Comparison of ENCODE assay signal across 11 mouse cellular contexts in the genomic region with DNA sequence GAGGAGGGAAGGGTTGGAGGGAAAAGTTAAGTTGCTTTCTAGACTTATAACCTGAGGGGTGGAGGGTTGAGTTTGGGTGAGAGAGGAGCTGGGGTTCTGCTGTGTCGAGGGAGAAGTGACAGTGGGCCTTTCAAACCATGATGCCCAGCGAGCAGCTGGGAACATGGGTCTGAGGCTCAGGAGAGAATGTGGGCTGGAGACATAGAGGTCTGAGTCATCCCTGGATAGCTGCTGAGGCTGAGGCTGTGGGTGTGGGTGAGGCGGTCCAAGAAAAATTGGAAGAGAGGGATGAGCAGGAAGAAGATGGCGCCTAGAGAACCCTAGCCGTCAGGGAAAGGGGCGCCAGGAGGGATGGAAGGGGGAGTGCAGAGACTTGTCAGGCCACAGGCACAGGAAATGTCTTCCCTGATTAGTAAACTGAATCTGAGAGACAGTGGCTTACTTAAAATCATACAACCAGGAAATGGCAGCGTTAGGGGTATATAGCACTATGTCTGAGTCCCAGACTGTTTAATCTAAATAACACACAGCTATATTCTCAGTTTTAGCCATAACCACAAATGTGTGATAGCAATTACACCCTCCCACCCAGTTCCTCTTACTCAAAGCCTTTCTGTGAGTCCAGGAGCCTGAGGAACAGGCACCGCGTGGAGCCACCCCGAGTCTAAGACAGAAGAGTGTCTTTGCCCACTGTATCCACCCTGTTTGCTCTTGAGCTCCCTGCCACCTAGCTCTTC. TPM values are rescaled to one million over a fixed set of nuclear protein-coding genes. Genes with fewer than 3 reads are reported as not detected.
DNase-seq lines count a peak whose midpoint lies in the region; ATAC-seq lines count a peak whose summit lies in the region.
"Had no signal": no experiment of that assay in that cellular context is flagged by ENCODE, and none has a peak within 500 bp of the region (broad histone marks: within the 10 kb centered on the region; RNA-seq: fewer than 3 reads in every experiment).

No protein-coding gene starts in this region.

- H3K4me1 ChIP-seq in forebrain, embryonic 12.5 days = peaks cover 27% of the 10 kb centered on the region
- H3K4me1 ChIP-seq in forebrain, embryonic 11.5 days (replicated peaks; ENCODE audit: control insufficient read depth, insufficient read depth, low read length) = peaks cover 3% of the 10 kb centered on the region; the same call in 1 of the 2 replicates
- peaks cover 34% of the 10 kb centered on the region for H3K4me1 ChIP-seq in midbrain, embryonic 15.5 days
- 0 out of 2 replicates have a peak, but pooled peaks cover 3% of the 10 kb centered on the region for H3K4me1 ChIP-seq in limb, embryonic 10.5 days

- ATAC-seq in forebrain, embryonic 12.5 days (ENCODE audit: low FRiP score) = no peak
- ATAC-seq in forebrain, embryonic 11.5 days (replicated peaks; ENCODE audit: low FRiP score) = no peak
- ATAC-seq in midbrain, embryonic 15.5 days (replicated peaks) = no peak
- ATAC-seq: lung, postnatal 0 days had no signal

- peaks cover 9% of the 10 kb centered on the region for H3K27me3 ChIP-seq in forebrain, embryonic 12.5 days
- H3K27me3 ChIP-seq in forebrain, embryonic 11.5 days (ENCODE audit: control insufficient read depth, insufficient read depth, low read length) = no peaks in the 10 kb centered on the region; the same call in 1 of the 2 replicates
- H3K27me3 ChIP-seq in midbrain, embryonic 15.5 days (replicated peaks) = no peaks in the 10 kb centered on the region
- H3K27me3 ChIP-seq in limb, embryonic 10.5 days (ENCODE audit: low read depth, poor library complexity, severe bottlenecking) = peaks cover 22% of the 10 kb centered on the region

- H3K4me2 ChIP-seq in forebrain, embryonic 12.5 days = peak overlapping the region; percentile 41; the same call in 1 of the 2 replicates
- no peak overlapping the region for H3K4me2 ChIP-seq in forebrain, embryonic 11.5 days (ENCODE audit: low read depth, low read length, severe bottlenecking)
- H3K4me2 ChIP-seq in midbrain, embryonic 15.5 days = peak overlapping the region; percentile 53

- peak overlapping the region; percentile 25; the same call in 1 of the 2 replicates for H3K27ac ChIP-seq in forebrain, embryonic 12.5 days
- H3K27ac ChIP-seq in forebrain, embryonic 11.5 days (ENCODE audit: low read depth, low read length) = no peak overlapping the region
- H3K27ac ChIP-seq in midbrain, embryonic 15.5 days = peak overlapping the region; percentile 75
- H3K27ac ChIP-seq in limb, embryonic 10.5 days = no peak overlapping the region
- H3K27ac ChIP-seq: embryonic facial prominence, embryonic 10.5 days had no signal

- no peak overlapping the region for H3K4me3 ChIP-seq in forebrain, embryonic 12.5 days (replicated peaks)
- no peak overlapping the region for H3K4me3 ChIP-seq in forebrain, embryonic 11.5 days (ENCODE audit: low read depth, low read length)
- peak overlapping the region; percentile 30; the same call in 1 of the 2 replicates for H3K4me3 ChIP-seq in midbrain, embryonic 15.5 days
- H3K4me3 ChIP-seq in limb, embryonic 10.5 days = no peak overlapping the region
- H3K4me3 ChIP-seq: embryonic facial prominence, embryonic 10.5 days had no signal

- no peaks in the 10 kb centered on the region for H3K9me3 ChIP-seq in forebrain, embryonic 12.5 days
- H3K9me3 ChIP-seq in forebrain, embryonic 11.5 days (ENCODE audit: control insufficient read depth, low read length) = no peaks in the 10 kb centered on the region
- H3K9me3 ChIP-seq in midbrain, embryonic 15.5 days = no peaks in the 10 kb centered on the region
- no peaks in the 10 kb centered on the region for H3K9me3 ChIP-seq in limb, embryonic 10.5 days (replicated peaks)
- H3K9me3 ChIP-seq: embryonic facial prominence, embryonic 10.5 days had no signal

- 84% methylated on average over 10 of the region's 10 CpGs for WGBS in forebrain, embryonic 12.5 days
- WGBS in forebrain, embryonic 11.5 days = 80% methylated on average over 10 of the region's 10 CpGs
- 81% methylated on average over 10 of the region's 10 CpGs for WGBS in midbrain, embryonic 15.5 days
- 83% methylated on average over 10 of the region's 10 CpGs for WGBS in limb, embryonic 10.5 days

- H3K9ac ChIP-seq in forebrain, embryonic 12.5 days = no peak overlapping the region
- H3K9ac ChIP-seq in forebrain, embryonic 11.5 days (ENCODE audit: low read length) = no peak overlapping the region
- H3K9ac ChIP-seq in midbrain, embryonic 15.5 days = no peak overlapping the region

- H3K36me3 ChIP-seq in forebrain, embryonic 12.5 days (replicated peaks) = no peaks in the 10 kb centered on the region
- H3K36me3 ChIP-seq in forebrain, embryonic 11.5 days (ENCODE audit: control insufficient read depth, insufficient read depth, low read length) = no peaks in the 10 kb centered on the region
- H3K36me3 ChIP-seq in midbrain, embryonic 15.5 days (replicated peaks) = no peaks in the 10 kb centered on the region
- H3K36me3 ChIP-seq in limb, embryonic 10.5 days = no peaks in the 10 kb centered on the region
- H3K36me3 ChIP-seq: embryonic facial prominence, embryonic 10.5 days had no signal

- DNase-seq in forebrain, embryonic 11.5 days (ENCODE audit: low spot score) = no peak
- DNase-seq in 3134 (ENCODE audit: extremely low read depth, insufficient read length, low spot score) = peak; percentile 43
- DNase-seq in frontal cortex, postnatal 25 days (ENCODE audit: low spot score in 2 of 2) = peak; percentile 26 to 47
- no peak for DNase-seq in cerebellum, adult 9-11 months
- DNase-seq in cerebellum, postnatal 10 days = no peak
- DNase-seq in limb, embryonic 10.5 days (ENCODE audit: low spot score) = no peak

RNA-seq across cellular contexts. Expression of a gene that starts 12.2 kb away (rescaled TPM):
- polyA plus RNA-seq in forebrain, embryonic 12.5 days (2016; fragmentation: Nextera tagmentation; extraction: Ambion mirVana) = 14.4 and 16.7 TPM in 2 replicates
- 8.3 and 9.6 TPM in 2 replicates for polyA plus RNA-seq in forebrain, embryonic 11.5 days (2014; fragmentation: Nextera tagmentation; extraction: Ambion mirVana)
- 58.0 and 61.8 TPM in 2 replicates for polyA plus RNA-seq in midbrain, embryonic 15.5 days (2015; fragmentation: Nextera tagmentation; extraction: Ambion mirVana)
- 0.15 TPM in 1 of 2 replicates, not detected in the other for polyA plus RNA-seq in limb, embryonic 10.5 days (2016; fragmentation: Nextera tagmentation; extraction: Ambion mirVana)

RNA-seq across cellular contexts. Expression of a gene that starts 27.2 kb away (rescaled TPM):
- 105 and 116 TPM in 2 replicates for polyA plus RNA-seq in forebrain, embryonic 12.5 days (2016; fragmentation: Nextera tagmentation; extraction: Ambion mirVana)
- 77.3 and 85.4 TPM in 2 replicates for polyA plus RNA-seq in forebrain, embryonic 11.5 days (2014; fragmentation: Nextera tagmentation; extraction: Ambion mirVana)
- polyA plus RNA-seq in midbrain, embryonic 15.5 days (2015; fragmentation: Nextera tagmentation; extraction: Ambion mirVana) = 228 and 229 TPM in 2 replicates
- 30.4 and 33.3 TPM in 2 replicates for polyA plus RNA-seq in limb, embryonic 10.5 days (2016; fragmentation: Nextera tagmentation; extraction: Ambion mirVana)

RNA-seq across cellular contexts. Expression of a gene that starts 50.2 kb away (rescaled TPM):
- polyA plus RNA-seq in forebrain, embryonic 12.5 days (2016; fragmentation: Nextera tagmentation; extraction: Ambion mirVana) = 0.15 TPM in 1 of 2 replicates, not detected in the other
- not detected in 2 replicates for polyA plus RNA-seq in forebrain, embryonic 11.5 days (2014; fragmentation: Nextera tagmentation; extraction: Ambion mirVana)
- 0.42 and 0.67 TPM in 2 replicates for polyA plus RNA-seq in midbrain, embryonic 15.5 days (2015; fragmentation: Nextera tagmentation; extraction: Ambion mirVana)
- not detected in 2 replicates for polyA plus RNA-seq in limb, embryonic 10.5 days (2016; fragmentation: Nextera tagmentation; extraction: Ambion mirVana)
- polyA plus RNA-seq: embryonic facial prominence, embryonic 10.5 days; neural tube, embryonic 11.5 days had no signal

RNA-seq across cellular contexts. Expression of a gene that starts 50.5 kb away (rescaled TPM):
- polyA plus RNA-seq in forebrain, embryonic 12.5 days (2016; fragmentation: Nextera tagmentation; extraction: Ambion mirVana) = 37.1 and 43.3 TPM in 2 replicates
- polyA plus RNA-seq in forebrain, embryonic 11.5 days (2014; fragmentation: Nextera tagmentation; extraction: Ambion mirVana) = 44.2 and 44.5 TPM in 2 replicates
- polyA plus RNA-seq in midbrain, embryonic 15.5 days (2015; fragmentation: Nextera tagmentation; extraction: Ambion mirVana) = 61.2 and 67.6 TPM in 2 replicates
- polyA plus RNA-seq in limb, embryonic 10.5 days (2016; fragmentation: Nextera tagmentation; extraction: Ambion mirVana) = 38.9 and 46.1 TPM in 2 replicates

Comparison
In these comparisons a context has a peak if more than half of its experiments do, and no peak if none do; other contexts are left out.
1. H3K27ac ChIP-seq: peak in forebrain, embryonic 12.5 days (single experiment) and midbrain, embryonic 15.5 days (single experiment); none in forebrain, embryonic 11.5 days (single experiment) and limb, embryonic 10.5 days (single experiment).
2. DNase-seq: peak in 3134 (single experiment) and frontal cortex, postnatal 25 days (2 of 2); none in forebrain, embryonic 11.5 days (single experiment), cerebellum, adult 9-11 months (single experiment), cerebellum, postnatal 10 days (0 of 2) and limb, embryonic 10.5 days (single experiment).